Mouse (Mus musculus): Measurements from ENCODE around the gene Lipf.

DNA sequence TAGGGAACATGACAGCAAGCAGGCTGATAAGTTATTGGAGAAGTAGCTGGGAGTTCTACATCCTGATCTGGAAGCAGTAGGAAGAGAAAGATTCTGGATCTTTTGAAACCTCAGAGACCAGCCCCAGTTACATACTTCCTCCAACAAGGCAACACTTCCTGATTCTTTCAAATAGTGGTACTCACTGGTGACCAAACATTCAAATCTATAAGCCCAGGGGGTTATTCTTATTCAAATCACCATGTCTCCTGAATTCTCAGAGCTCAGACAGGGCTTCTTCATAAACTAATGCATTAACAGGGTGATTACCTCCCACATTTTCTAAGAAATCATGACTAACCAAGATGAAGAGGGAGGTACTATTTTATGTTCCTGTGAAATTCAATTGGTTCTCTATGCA lies 36.9 kb upstream of the Lipf start:
- TF ChIP-seq CTCF (conservative IDR thresholded peaks at IDR 0.05 in 1 of 2, IDR thresholded peaks at IDR 0.05 in 1 of 2; ENCODE audit: low read depth in 2 of 2, low read length in 2 of 2), result no peak
- no peak for TF ChIP-seq CHD1 (IDR thresholded peaks at IDR 0.05; ENCODE audit: low read depth, low read length)
- no peak for TF ChIP-seq POLR2A (IDR thresholded peaks at IDR 0.05; ENCODE audit: low read depth, low read length)
- no peak for TF ChIP-seq POLR2AphosphoS2 (IDR thresholded peaks at IDR 0.05; ENCODE audit: low read depth, low read length)
- no peak for TF ChIP-seq MAX (IDR thresholded peaks at IDR 0.05; ENCODE audit: low read length)
- no peak for TF ChIP-seq MYC (IDR thresholded peaks at IDR 0.05; ENCODE audit: low read depth, low read length)
- no peak for TF ChIP-seq NELFE (IDR thresholded peaks at IDR 0.05; ENCODE audit: low read depth, low read length)
- no peak for TF ChIP-seq E2F4 (IDR thresholded peaks at IDR 0.05; ENCODE audit: insufficient replicate concordance, low read depth, low read length)
- TF ChIP-seq USF2 (conservative IDR thresholded peaks at IDR 0.05; ENCODE audit: low read depth, low read length), result no peak
- TF ChIP-seq EP300 (IDR thresholded peaks at IDR 0.05; ENCODE audit: low read length), result peak; percentile 73
- TF ChIP-seq NRF1 (IDR thresholded peaks at IDR 0.05; ENCODE audit: low read depth, low read length), result no peak
- TF ChIP-seq ZKSCAN1 (IDR thresholded peaks at IDR 0.05; ENCODE audit: borderline replicate concordance, low read depth, low read length), result no peak
- TF ChIP-seq BHLHE40 (IDR thresholded peaks at IDR 0.05; ENCODE audit: low read depth, low read length), result no peak
- no peak for TF ChIP-seq KAT2A (IDR thresholded peaks at IDR 0.05; ENCODE audit: insufficient replicate concordance, low read length)
